ENCODE assay signal across 14 mouse cellular contexts in genomic region chr10:81591846-81592245, GRCm38 (mm10). TPM values are rescaled to one million over a fixed set of nuclear protein-coding genes. Genes with fewer than 3 reads are reported as not detected.
DNase-seq lines count a peak whose midpoint lies in the region.
"Had no signal": no experiment of that assay in that cellular context is flagged by ENCODE, and none has a peak within 500 bp of the region (broad histone marks: within the 10 kb centered on the region; RNA-seq: fewer than 3 reads in every experiment).

No protein-coding gene starts in this region.

- DNase-seq in cerebellum, adult 9-10 months: peak; percentile 50
- no peak for DNase-seq in cerebellum, postnatal 36 days
- peak; percentile 37 for DNase-seq in 3134 (ENCODE audit: extremely low read depth, insufficient read length, low spot score)
- DNase-seq in MN1 (ENCODE audit: low spot score): peak; percentile 70
- peak; percentile 61 to 66 for DNase-seq in cerebellum, postnatal 10 days
- no peak for DNase-seq in lung, postnatal 14 days
- no peak for DNase-seq in urinary bladder, adult 2 months (ENCODE audit: low spot score)
- DNase-seq: adrenal gland, postnatal 14 days; kidney, adult 8-10 months; kidney, postnatal 4 days; lung, postnatal 4 days; right cerebral cortex, postnatal 4 days; thymus, adult 2 months; thymus, postnatal 4 days had no signal

RNA-seq across cellular contexts. Expression of gene Tle6, which starts 9.0 kb away (rescaled TPM):
- polyA plus RNA-seq in urinary bladder, adult 2 months (2012; rRNA removed): 38.1 and 47.5 TPM in 2 replicates

RNA-seq across cellular contexts. Expression of gene BC025920, which starts 14.2 kb away (rescaled TPM):
- 2.2 and 2.3 TPM in 2 replicates for polyA plus RNA-seq in urinary bladder, adult 2 months (2012; rRNA removed)

RNA-seq across cellular contexts. Expression of gene Tle2, which starts 17.5 kb away (rescaled TPM):
- 67.4 and 93.4 TPM in 2 replicates for polyA plus RNA-seq in urinary bladder, adult 2 months (2012; rRNA removed)

RNA-seq across cellular contexts. Expression of gene Aes, which starts 32.6 kb away (rescaled TPM):
- polyA plus RNA-seq in urinary bladder, adult 2 months (2012; rRNA removed): 385 and 562 TPM in 2 replicates

RNA-seq across cellular contexts. Expression of gene Sirt6, which starts 35.8 kb away (rescaled TPM):
- 21.3 and 21.5 TPM in 2 replicates for polyA plus RNA-seq in urinary bladder, adult 2 months (2012; rRNA removed)

Comparison
In these comparisons a context has a peak if more than half of its experiments do, and no peak if none do; other contexts are left out.
1. DNase-seq: peak in cerebellum, adult 9-10 months (single experiment), 3134 (single experiment), MN1 (single experiment) and cerebellum, postnatal 10 days (2 of 2); none in cerebellum, postnatal 36 days (0 of 2), lung, postnatal 14 days (single experiment) and urinary bladder, adult 2 months (single experiment).